Mouse (Mus musculus) liver, postnatal 0 days (tissue): ENCODE measurements around the gene Fkbp6.

Experiments used
- CTCF ChIP-seq: sonication (generic); IDR thresholded peaks from 2 replicates; pipeline ENCODE4 v1.5.1; 2016; ENCODE audit warnings: antibody characterized with exemption, low read depth
- EP300 ChIP-seq: IDR thresholded peaks from 2 replicates; pipeline ENCODE4 v1.6.1; 2016; ENCODE audit warnings: antibody characterized with exemption, low read depth, mild to moderate bottlenecking

GRCm38 (mm10) chr5:135301916-135302315 is 47.9 kb downstream of the Fkbp6 start:
- no peak for TF ChIP-seq CTCF
- no peak for TF ChIP-seq EP300
